Mouse (Mus musculus) liver, embryonic 14.5 days (tissue): ENCODE data around the gene Snap25. TPM values are rescaled to one million over a fixed set of nuclear protein-coding genes. Genes with fewer than 3 reads are reported as not detected.

Experiments used
- ATAC-seq: fragments of 200-750 bp; cut with Nextera tagmentation; 2 replicates; pipeline ENCODE4 v1.8.0; 2017; ENCODE audit warnings: moderate number of reproducible peaks, mild to moderate bottlenecking, moderate library complexity; ENCODE audit not compliant: insufficient read depth
- DNase-seq, 3 experiments: peaks; one replicate each; pipeline ENCODE4 v3.0.0-alpha.2; 2012 to 2013; ENCODE audit warnings: low read depth in 3 of 3, low spot score in 3 of 3
- H3K27ac ChIP-seq: fragments of 300-500 bp; sonication (generic); 2 replicates; pipeline ENCODE4 v1.5.1; 2014; ENCODE audit warnings: moderate library complexity, mild to moderate bottlenecking, control low read depth, inconsistent platforms
- H3K27me3 ChIP-seq: fragments of 300-500 bp; sonication (generic); 2 replicates; pipeline ENCODE4 v1.6.1; 2014; ENCODE audit warnings: mild to moderate bottlenecking, low read length, moderate library complexity; ENCODE audit not compliant: control insufficient read depth, insufficient read depth
- H3K36me3 ChIP-seq: fragments of 300-500 bp; sonication (generic); replicated peaks from 2 replicates; pipeline ENCODE4 v1.6.1; 2014; ENCODE audit warnings: low read depth; ENCODE audit not compliant: control insufficient read depth, insufficient read depth
- H3K4me1 ChIP-seq, 2 experiments: fragments of 200-500 bp in 1 of 2; fragments of 300-500 bp in 1 of 2; sonication (generic) in 1 of 2; replicated peaks; 2 replicates each; pipeline ENCODE4 v1.6.1; 2012 to 2014; ENCODE audit warnings: antibody characterized with exemption in 1 of 2, inconsistent platforms in 1 of 2, low read length in 1 of 2; ENCODE audit not compliant: control insufficient read depth in 2 of 2, insufficient read depth in 2 of 2
- H3K4me2 ChIP-seq: fragments of 300-500 bp; sonication (generic); 2 replicates; pipeline ENCODE4 v1.6.1; 2014; ENCODE audit warnings: low read depth, mild to moderate bottlenecking, control low read depth, moderate library complexity
- H3K4me3 ChIP-seq, 2 experiments: fragments of 200-500 bp in 1 of 2; fragments of 300-500 bp in 1 of 2; sonication (generic) in 1 of 2; 2 replicates each; pipeline ENCODE4 v1.5.1; 2012 to 2014; ENCODE audit warnings: low read depth in 2 of 2, low read length in 2 of 2, mild to moderate bottlenecking in 2 of 2, control low read depth in 1 of 2, inconsistent platforms in 1 of 2, moderate library complexity in 1 of 2; ENCODE audit not compliant: insufficient read depth in 1 of 2
- H3K9ac ChIP-seq: fragments of 300-500 bp; sonication (generic); replicated peaks from 2 replicates; pipeline ENCODE4 v1.6.1; 2014; ENCODE audit warnings: mild to moderate bottlenecking, control low read depth, moderate library complexity
- H3K9me3 ChIP-seq: fragments of 300-500 bp; sonication (generic); 2 replicates; pipeline ENCODE4 v1.6.1; 2016; ENCODE audit warnings: low read length, mixed read lengths; ENCODE audit not compliant: control insufficient read depth
- CTCF ChIP-seq: IDR thresholded peaks from 2 replicates; pipeline ENCODE4 v1.5.1; 2016; ENCODE audit warnings: antibody characterized with exemption, low read depth, control low read depth
- EP300 ChIP-seq: IDR thresholded peaks from 2 replicates; pipeline ENCODE4 v1.6.1; 2016; ENCODE audit warnings: antibody characterized with exemption, low read depth
- WGBS: fragments of 180-500 bp; shearing (Covaris S2); extraction: QIAGEN DNeasy Blood & Tissue Kit; methylation state at CpG from one replicate; pipeline ENCODE4 v1.1.7; 2014; ENCODE audit not compliant: insufficient replicate concordance; 5-methylcytosine and 5-hydroxymethylcytosine counted together
- polyA plus RNA-seq, 2 experiments: library from polyadenylated mRNA; depleted of rRNA in 1 of 2; stranded (reverse) in 1 of 2; unstranded in 1 of 2; fragments of >200 nt; fragmentation: Nextera tagmentation in 1 of 2; extraction: Ambion mirVana in 1 of 2; gene quantifications; 2 replicates each; pipeline versions ENCODE4 v1.2.1 to v1.2.3; 2012 to 2014

Snap25 gene
- polyA plus RNA-seq (2012; rRNA removed), result 0.06 and 0.19 TPM in 2 replicates
- polyA plus RNA-seq (2014; fragmentation: Nextera tagmentation; extraction: Ambion mirVana), result not detected in 2 replicates

- no peak within 1 kb of the TSS for H3K9ac ChIP-seq
- TF ChIP-seq CTCF (no peak), EP300 (no peak)
- no peaks in the 10 kb centered on the region for H3K36me3 ChIP-seq
- H3K4me3 ChIP-seq, result no peak within 1 kb of the TSS
- DNase-seq, result no peak
- 1% methylated on average over 20 of the region's 20 CpGs for WGBS
- no peak within 1 kb of the TSS for H3K27ac ChIP-seq
- no peaks in the 10 kb centered on the region for H3K4me1 ChIP-seq
- H3K9me3 ChIP-seq, result no peaks in the 10 kb centered on the region
- no peak within 1 kb of the TSS for H3K4me2 ChIP-seq
- ATAC-seq, result no peak
- H3K27me3 ChIP-seq, result peaks cover 8% of the 10 kb centered on the region; the same call in 1 of the 2 replicates
These were observed at the start of gene Snap25 for GRCm38 (mm10) chr2:136713299-136713758. Snap25 (plus strand) TSS chr2:136713453.

GRCm38 (mm10) chr2:136666951-136667350 is 46.3 kb upstream of the Snap25 start:
- 53% methylated on average over 1 of the region's 1 CpGs for WGBS
- ATAC-seq, result no peak

DNA sequence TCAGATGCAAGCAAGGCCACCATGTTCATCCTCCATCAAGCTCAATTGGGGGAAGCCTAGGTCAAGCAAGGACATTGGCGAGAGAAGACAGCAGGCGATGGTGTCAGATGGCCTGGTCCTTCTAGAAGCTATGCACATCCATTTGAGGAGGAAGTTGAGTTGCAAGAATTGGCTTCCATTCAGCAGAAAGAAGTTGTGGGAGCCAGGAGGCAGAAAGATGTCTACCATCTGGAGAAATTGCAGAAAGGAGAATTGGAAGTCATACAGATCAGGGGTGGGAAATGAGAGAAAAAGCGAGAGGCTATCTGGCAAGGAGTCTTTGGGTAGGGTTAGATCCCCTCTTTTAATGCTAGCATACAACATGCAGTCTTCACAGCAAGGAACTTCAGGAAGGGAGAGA is 44.1 kb upstream of the Snap25 start:
- Histone ChIP-seq H3K27ac (no peak overlapping the region), H3K4me3 (no peak overlapping the region), H3K9me3 (no peaks in the 10 kb centered on the region), H3K27me3 (no peaks in the 10 kb centered on the region), H3K4me1 (no peaks in the 10 kb centered on the region), H3K9ac (no peak overlapping the region), H3K36me3 (no peaks in the 10 kb centered on the region), H3K4me2 (no peak overlapping the region)
- ATAC-seq (no peak), DNase-seq (no peak)
- 64% methylated on average over 3 of the region's 3 CpGs for WGBS
- TF ChIP-seq EP300, result no peak
- TF ChIP-seq CTCF, result no peak

More at GRCm38 (mm10) chr2:136666951-136667350, 46.3 kb upstream of the Snap25 start:
- TF ChIP-seq EP300, result no peak
- no peak for DNase-seq
- Histone ChIP-seq H3K4me2 (no peak overlapping the region), H3K9ac (no peak overlapping the region), H3K27ac (no peak overlapping the region), H3K4me3 (no peak overlapping the region), H3K4me1 (no peaks in the 10 kb centered on the region), H3K27me3 (no peaks in the 10 kb centered on the region), H3K36me3 (no peaks in the 10 kb centered on the region), H3K9me3 (no peaks in the 10 kb centered on the region)

- no peaks in the 10 kb centered on the region for H3K9me3 ChIP-seq
- no peak overlapping the region for H3K4me3 ChIP-seq
- DNase-seq (no peak), ATAC-seq (no peak)
- H3K36me3 ChIP-seq, result no peaks in the 10 kb centered on the region
- H3K4me2 ChIP-seq, result no peak overlapping the region
- H3K27ac ChIP-seq, result no peak overlapping the region
- H3K4me1 ChIP-seq, result no peaks in the 10 kb centered on the region
- TF ChIP-seq EP300 (no peak), CTCF (no peak)
- no peak overlapping the region for H3K9ac ChIP-seq
- no peaks in the 10 kb centered on the region for H3K27me3 ChIP-seq
- WGBS, result 49% methylated on average over 3 of the region's 3 CpGs
These were observed 43.6 kb upstream of the Snap25 start for GRCm38 (mm10) chr2:136669665-136670064.

DNA sequence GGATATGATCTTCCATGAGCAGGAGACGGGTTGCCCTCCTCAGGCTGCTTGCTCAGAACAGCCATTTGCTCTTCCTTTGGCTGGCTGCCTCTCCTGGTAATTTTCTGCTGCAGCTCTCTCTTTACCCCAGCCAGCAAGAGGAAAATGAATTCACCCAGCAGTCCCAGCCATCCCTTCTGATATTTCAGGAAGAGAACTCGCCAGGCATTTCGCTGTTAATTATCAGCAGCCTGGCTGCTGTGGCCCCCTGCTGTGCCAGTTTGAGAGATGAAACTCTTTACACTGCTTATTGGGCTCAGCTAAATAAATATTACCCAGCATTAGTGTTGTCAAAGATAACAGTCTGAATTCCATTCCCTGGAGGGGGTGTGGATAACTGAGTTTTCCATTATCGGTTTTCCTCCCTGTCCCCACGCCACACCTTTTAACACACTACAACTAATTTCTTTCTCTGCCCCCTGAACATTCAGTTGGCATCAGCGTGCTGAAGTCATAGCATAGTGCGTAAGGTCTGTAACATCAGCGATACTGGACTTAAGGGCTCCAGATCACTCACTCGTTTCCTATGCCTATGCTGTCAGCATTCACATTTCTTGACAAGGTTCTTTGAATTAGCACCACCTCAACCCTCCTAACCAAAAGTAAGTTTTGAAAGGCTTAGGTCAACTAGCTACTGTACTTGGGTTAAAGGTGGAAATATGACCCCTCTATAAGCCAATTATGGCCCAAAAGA is 42.5 kb upstream of the Snap25 start:
- Histone ChIP-seq H3K4me3 (no peak overlapping the region), H3K4me2 (no peak overlapping the region), H3K27me3 (no peaks in the 10 kb centered on the region), H3K9me3 (no peaks in the 10 kb centered on the region), H3K27ac (no peak overlapping the region), H3K9ac (no peak overlapping the region), H3K36me3 (no peaks in the 10 kb centered on the region), H3K4me1 (no peaks in the 10 kb centered on the region)
- 39% methylated on average over 9 of the region's 9 CpGs for WGBS
- DNase-seq (no peak), ATAC-seq (no peak)
- no peak for TF ChIP-seq CTCF
- TF ChIP-seq EP300, result no peak
